Mouse (Mus musculus) testis, adult 2 months (tissue): Measurements from ENCODE around the gene Aldh18a1.

ENCODE experiments used
- CTCF ChIP-seq: fragments of 200-500 bp; IDR thresholded peaks from 2 replicates; pipeline ENCODE4 v1.5.1; 2012; ENCODE audit warnings: low read depth, mild to moderate bottlenecking, inconsistent platforms, low read length, moderate library complexity; ENCODE audit not compliant: control insufficient read depth, insufficient read depth, insufficient replicate concordance
- POLR2A ChIP-seq: fragments of 200-500 bp; IDR thresholded peaks from 2 replicates; pipeline ENCODE4 v1.6.1; 2012; ENCODE audit warnings: low read depth, mild to moderate bottlenecking, inconsistent platforms, low read length, moderate library complexity; ENCODE audit not compliant: control insufficient read depth

- no peak for TF ChIP-seq CTCF
- no peak for TF ChIP-seq POLR2A
These were observed 7.6 kb upstream of the Aldh18a1 start for GRCm38 (mm10) chr19:40595831-40596230.
